Mouse (Mus musculus) limb, embryonic 12.5 days (tissue): Measurements from ENCODE around the gene Usp28. TPM values are rescaled to one million over a fixed set of nuclear protein-coding genes. Genes with fewer than 3 reads are reported as not detected.

Experiments
- polyA plus RNA-seq: library from polyadenylated mRNA; unstranded; fragments of >200 nt; fragmentation: Nextera tagmentation; extraction: Ambion mirVana; gene quantifications from 2 replicates; pipeline ENCODE4 v1.2.1, GENCODE M21; 2016

Gene Usp28
- polyA plus RNA-seq, 1 experiment from 2014 or later, result 45.2 TPM

Other genes with a start within 250 kb of the Usp28 start
- 2.5 and 2.9 TPM in 2 replicates for gene Zbtb16, start 149.2 kb upstream of the Usp28 start, polyA plus RNA-seq
- gene Htr3a, start 74.3 kb upstream of the Usp28 start, polyA plus RNA-seq, result 0.88 and 1.3 TPM in 2 replicates
- gene Htr3b, start 20.4 kb upstream of the Usp28 start, polyA plus RNA-seq, result not detected in 2 replicates
- gene Zw10, start 70.2 kb downstream of the Usp28 start, polyA plus RNA-seq, result 58.2 and 59.8 TPM in 2 replicates
- gene Tmprss5, start 95.9 kb downstream of the Usp28 start, polyA plus RNA-seq, result not detected in 2 replicates